Mouse (Mus musculus): ENCODE data around the gene Ppil4. TPM values are rescaled to one million over a fixed set of nuclear protein-coding genes. Genes with fewer than 3 reads are reported as not detected.

The Ppil4 gene
- 93.1 TPM for polyA plus RNA-seq (2014; fragmentation: Illumina TruSeq; extraction: RNeasy Lipid Tissue Mini Kit (QIAGEN cat#74804); ENCODE audit: low read depth, low replicate concordance)

DNA sequence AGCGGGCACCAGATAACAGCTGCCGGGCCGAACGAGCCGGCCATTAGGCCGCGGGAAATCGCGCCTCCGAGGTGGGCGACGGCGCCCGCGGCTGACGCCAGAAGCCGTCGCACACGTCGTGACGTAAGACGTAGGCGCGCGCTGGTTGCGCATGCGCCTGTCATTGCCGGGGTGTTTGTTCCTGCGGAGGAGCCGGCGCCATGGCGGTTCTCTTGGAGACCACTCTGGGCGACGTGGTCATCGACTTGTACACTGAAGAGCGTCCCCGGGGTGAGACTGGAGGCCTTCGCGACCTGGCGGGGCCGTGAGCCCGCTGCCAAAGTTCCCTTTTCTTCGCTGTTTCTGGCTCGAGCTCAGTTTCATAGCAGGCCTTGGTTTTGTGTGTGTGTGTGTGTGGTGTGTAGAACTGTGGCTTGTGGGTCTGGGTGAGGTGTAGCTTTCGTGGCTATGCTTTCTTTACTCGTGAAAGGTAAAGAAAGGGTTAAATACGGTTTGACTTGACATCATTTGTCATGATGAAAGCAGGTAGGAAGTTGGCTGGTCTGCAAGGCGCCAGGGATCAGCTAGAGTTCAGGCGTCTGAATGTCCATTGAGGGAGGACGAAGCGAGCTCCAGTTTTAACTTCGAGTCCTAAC is at the start of gene Ppil4, which contains the start of gene Ginm1:
Gene Ppil4, plus strand, starts transcription at position 141 of the 635 bp plus-strand sequence.
Gene Ginm1, minus strand, starts transcription at position 74 of the 635 bp plus-strand sequence.

DNA sequence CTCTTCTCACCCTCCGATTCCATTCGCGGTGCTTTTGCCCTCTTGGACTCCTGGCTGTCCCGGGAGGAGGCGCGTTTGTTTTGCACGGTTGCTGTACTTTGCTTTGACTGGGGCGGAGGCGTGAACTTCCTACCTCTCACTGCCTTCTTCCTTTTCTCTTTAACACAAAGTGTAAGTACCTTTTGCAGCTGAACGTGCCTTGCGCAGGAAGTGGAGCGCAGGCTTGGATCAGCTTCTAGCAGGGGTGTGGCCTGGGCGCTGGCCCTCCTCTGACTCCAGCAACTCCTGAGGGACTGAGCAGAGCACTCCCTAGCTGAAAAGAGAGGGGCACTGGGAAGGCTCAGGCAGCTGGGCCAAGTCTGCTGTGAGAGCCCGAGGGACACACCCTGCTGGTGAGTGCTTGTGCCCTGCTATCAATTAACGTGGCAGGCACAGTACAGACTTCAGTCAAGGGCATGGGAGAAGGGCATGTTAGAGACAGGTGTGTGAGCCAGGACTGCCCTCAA is 39.5 kb downstream of the Ppil4 start, which contains the start of gene Zc3h12d:
Gene Zc3h12d, plus strand, starts transcription at position 300 of the 506 bp plus-strand sequence.

Other genes with a start within 250 kb of the Ppil4 start
- gene Lrp11, start 203.1 kb upstream of the Ppil4 start, polyA plus RNA-seq (2014; fragmentation: Illumina TruSeq; extraction: RNeasy Lipid Tissue Mini Kit (QIAGEN cat#74804); ENCODE audit: low read depth, low replicate concordance): 36.9 TPM
- 13.9 TPM for gene Nup43, start 125.4 kb upstream of the Ppil4 start, polyA plus RNA-seq (2014; fragmentation: Illumina TruSeq; extraction: RNeasy Lipid Tissue Mini Kit (QIAGEN cat#74804); ENCODE audit: low read depth, low replicate concordance)
- 101 TPM for gene Pcmt1, start 111.8 kb upstream of the Ppil4 start, polyA plus RNA-seq (2014; fragmentation: Illumina TruSeq; extraction: RNeasy Lipid Tissue Mini Kit (QIAGEN cat#74804); ENCODE audit: low read depth, low replicate concordance)
- 77.4 TPM for gene Lats1, start 111.7 kb upstream of the Ppil4 start, polyA plus RNA-seq (2014; fragmentation: Illumina TruSeq; extraction: RNeasy Lipid Tissue Mini Kit (QIAGEN cat#74804); ENCODE audit: low read depth, low replicate concordance)
- 48.1 TPM for gene Katna1, start 66.9 kb upstream of the Ppil4 start, polyA plus RNA-seq (2014; fragmentation: Illumina TruSeq; extraction: RNeasy Lipid Tissue Mini Kit (QIAGEN cat#74804); ENCODE audit: low read depth, low replicate concordance)
- gene Ginm1, start 67 bp upstream of the Ppil4 start, polyA plus RNA-seq (2014; fragmentation: Illumina TruSeq; extraction: RNeasy Lipid Tissue Mini Kit (QIAGEN cat#74804); ENCODE audit: low read depth, low replicate concordance): 1,338 TPM
- gene Zc3h12d, start 39.6 kb downstream of the Ppil4 start, polyA plus RNA-seq (2014; fragmentation: Illumina TruSeq; extraction: RNeasy Lipid Tissue Mini Kit (QIAGEN cat#74804); ENCODE audit: low read depth, low replicate concordance): 0.35 TPM
- gene Tab2, start 163.3 kb downstream of the Ppil4 start, polyA plus RNA-seq (2014; fragmentation: Illumina TruSeq; extraction: RNeasy Lipid Tissue Mini Kit (QIAGEN cat#74804); ENCODE audit: low read depth, low replicate concordance): 111 TPM